Mouse (Mus musculus) right cerebral cortex, adult 2 months (tissue): ENCODE measurements around the gene Plcb4.
"Not testable (repeated sequence)": the region's sequence is repeated elsewhere in the genome, so short reads cannot be mapped to it uniquely, and the experiment has no call there.

ENCODE experiments used
- DNase-seq, 2 experiments: peaks; one replicate each; pipeline ENCODE4 v3.0.0; 2021 to 2022; ENCODE audit warnings: low spot score in 2 of 2

Gene Plcb4

DNA sequence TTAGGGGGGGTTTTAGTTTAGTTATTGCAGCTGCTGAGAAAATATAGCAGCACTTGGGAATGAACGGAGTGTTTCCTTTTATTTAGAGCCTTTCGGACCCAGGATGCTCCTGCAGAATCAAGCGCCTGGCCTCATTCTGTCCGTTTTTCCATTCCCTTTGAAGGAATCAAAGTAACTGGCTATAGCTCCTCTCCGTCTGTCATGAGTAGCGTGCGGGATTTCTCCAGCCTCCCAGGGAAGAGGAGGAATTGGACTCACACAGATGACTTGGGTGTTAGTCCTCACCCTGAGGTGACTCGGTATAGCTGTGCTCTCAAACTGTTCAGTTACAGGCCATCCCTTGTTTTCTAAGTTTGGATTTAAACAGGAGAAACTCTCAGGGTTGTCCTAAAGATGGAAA lies 14.8 kb downstream of the Plcb4 start:
- DNase-seq = no peak

DNA sequence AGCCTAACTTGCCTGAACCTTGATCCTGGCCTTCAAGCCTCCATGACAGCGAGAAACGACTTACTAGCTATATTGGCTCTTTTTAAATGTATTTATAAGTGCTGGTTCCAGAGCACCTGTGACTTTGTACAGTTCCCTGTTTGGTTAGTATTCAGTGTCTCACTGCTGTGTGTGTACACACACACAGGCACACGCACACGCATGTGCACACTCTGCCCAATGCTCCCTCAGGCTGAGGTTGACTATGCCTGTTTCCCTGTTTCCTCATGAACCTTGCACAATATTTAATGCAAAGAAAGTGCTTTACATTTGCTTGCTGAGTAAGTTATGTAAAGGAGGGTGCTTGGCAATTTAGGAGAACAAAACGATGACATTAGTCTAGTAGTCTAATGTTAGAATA lies 16.5 kb downstream of the Plcb4 start:
- no peak for DNase-seq

DNA sequence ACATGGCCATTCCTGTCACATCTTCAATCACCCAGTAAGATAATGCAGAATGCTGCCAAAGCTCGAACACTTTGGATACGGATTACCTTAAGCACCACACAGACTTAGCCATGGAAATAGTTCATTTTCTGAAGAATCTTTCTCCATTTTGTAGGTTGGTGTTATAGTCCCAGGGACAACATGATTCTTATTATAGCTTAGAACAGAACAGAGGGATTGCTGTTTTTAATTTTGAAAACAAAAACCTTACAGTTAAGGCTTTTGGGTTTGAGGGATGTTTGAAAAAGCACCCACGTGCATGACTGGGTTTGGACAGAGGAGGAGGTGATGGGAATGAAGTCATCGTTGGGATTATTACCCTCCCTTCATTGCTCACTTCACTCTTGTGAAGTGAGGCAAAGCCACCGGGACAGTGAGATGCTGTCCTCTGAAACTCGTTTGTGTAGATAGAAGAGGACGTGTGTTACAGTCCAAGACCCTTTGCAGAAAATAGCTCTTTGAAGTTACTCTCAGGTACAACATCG lies 18.2 kb downstream of the Plcb4 start:
- DNase-seq = peak; percentile 14 to 22

GRCm38 (mm10) chr2:135677601-135678000 lies 18.8 kb downstream of the Plcb4 start:
- DNase-seq = no peak

DNA sequence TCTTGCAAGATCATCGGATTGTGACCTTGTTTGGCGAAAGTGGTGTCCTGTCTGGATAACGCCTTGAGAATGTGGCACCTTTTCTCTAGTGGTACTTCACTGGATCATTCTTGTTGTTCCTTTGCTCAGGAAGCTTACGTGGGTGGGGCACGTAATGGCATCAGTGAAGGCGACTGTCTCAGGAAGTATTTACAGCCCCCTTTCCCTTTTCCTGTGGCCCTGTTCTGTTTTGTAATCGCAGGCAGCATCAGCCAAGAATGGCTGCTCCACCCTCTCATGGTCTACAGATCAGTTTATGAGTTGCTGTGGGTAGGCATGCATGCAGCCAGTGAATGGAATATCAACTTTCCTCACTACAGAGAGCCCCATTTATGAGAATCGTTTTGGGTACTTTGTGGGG lies 21.2 kb downstream of the Plcb4 start:
- no peak for DNase-seq

DNA sequence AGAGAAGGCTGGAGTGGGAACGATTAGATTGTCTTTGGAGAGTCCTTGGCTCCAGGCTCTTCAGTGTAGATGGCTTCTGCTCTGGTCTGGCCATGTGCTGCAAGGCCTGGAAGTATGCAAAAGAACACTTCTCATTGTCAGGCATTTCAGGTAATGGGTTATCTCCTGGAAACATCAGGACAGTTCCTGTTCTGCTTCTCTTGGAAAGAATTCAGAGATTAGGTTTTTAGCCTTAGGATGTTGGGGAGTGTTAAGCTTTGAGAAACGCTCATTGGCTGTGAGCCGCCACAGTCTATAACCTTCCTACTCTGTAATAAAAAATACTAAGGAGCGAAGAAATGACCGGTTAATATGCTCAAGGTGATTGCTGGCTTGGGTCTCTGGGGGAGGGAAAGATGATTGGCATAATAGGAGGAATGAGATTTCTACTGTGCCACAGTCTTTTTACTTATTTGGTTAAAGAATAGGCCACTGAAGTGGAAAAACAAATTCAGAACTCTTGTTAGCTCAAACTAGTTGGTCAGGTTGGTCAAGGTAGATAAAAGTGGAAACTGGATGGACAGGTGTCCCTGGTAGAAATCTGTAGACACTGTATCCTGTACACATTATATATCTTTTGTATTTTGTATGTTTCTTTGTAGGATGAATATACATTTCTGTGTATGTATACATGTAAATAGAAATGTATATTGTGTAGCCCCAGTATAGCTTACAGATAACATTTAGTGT lies 21.8 kb downstream of the Plcb4 start:
- no peak for DNase-seq

- DNase-seq = peak in 1 of 2 experiments; percentile 9
These were observed 25.1 kb downstream of the Plcb4 start for GRCm38 (mm10) chr2:135683684-135684440.

- DNase-seq = no peak
These were observed 27.9 kb downstream of the Plcb4 start for GRCm38 (mm10) chr2:135686692-135687091.

DNA sequence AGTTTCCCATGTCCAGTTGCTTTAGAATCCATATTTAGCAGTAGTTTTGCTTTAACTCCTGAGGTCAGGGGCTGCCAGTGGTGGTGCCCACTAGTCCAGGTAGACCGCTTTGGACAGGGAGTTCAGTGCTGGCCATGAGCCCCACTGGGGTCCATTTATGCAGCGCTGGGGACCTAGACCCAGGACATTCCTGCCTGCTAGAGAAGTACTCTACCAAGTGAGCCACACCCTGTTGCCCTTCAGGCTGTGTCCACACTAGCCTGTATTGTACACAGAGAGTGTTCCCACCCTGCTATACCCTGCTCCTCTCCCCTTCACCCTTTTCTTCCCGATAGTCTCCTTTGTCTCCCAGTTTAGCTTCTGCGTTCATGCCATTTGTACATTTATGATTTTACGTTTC lies 28.8 kb downstream of the Plcb4 start:
- no peak for DNase-seq

DNA sequence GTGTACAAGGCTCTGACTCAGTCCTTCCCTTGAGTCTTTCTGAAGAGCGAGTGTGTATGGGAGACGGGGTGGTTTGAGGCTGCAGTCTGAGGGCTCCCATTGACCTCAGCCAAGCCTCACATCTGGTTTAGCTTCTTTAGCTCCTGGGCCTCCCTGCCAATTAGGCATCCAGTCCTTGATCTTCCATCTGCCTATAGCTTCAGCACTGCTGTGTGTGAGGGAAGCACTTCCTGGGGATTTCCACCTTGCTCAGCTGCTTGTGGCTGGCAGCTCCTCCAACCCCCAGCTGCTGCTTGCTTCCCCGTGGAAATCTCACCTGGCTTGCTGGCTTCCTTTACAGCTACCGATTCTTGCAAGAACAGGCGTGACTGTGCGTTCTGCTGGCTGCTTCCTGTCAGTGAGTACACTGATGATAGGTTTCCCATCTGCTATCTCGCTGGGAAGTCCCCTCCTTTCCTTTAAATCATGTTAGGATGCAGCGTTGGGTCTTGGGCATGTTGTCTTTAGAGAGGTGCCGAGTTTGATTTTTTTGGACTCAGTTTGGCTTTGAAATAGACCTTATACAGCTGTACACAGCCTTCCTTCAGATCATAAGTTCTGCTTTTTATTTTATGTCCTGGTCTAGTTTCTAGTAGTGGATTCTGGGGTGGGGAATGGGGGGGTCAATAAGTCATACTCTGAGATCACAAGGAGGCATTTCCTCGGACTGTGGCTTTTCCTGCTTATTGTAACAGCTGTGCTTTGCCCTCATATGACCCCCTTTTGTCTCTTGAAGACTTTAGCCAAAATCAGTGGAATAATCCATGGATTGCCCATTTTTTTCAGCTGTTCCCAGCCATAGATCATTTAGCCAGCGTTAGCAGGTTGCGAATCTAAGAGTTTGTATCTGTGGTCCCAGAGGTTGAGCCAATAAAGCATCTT lies 34.0 kb downstream of the Plcb4 start:
- DNase-seq = no peak

- DNase-seq = no peak
These were observed 42.0 kb downstream of the Plcb4 start for GRCm38 (mm10) chr2:135700686-135701413.

DNA sequence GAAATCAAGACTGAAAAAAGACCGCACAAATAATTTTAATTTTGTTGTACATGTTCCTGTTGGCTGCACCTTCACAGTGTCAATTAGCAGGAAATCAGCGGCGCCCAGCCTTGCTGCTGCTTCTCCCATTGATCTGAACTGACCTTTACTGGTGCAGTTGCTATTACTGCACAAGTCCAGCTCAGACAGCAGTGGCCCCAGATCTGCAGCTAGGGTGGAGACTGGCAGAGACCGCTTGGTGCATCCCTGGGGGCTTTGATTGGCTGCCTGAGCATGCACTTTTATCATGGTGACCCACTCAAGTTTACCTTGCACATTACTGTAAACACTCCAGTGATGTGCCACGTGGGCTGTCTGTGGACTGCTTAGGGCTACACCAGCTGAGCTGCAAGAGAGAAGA lies 45.9 kb downstream of the Plcb4 start:
- DNase-seq = no peak

- no peak for DNase-seq
These were observed 48.5 kb downstream of the Plcb4 start for GRCm38 (mm10) chr2:135707305-135707704.

DNA sequence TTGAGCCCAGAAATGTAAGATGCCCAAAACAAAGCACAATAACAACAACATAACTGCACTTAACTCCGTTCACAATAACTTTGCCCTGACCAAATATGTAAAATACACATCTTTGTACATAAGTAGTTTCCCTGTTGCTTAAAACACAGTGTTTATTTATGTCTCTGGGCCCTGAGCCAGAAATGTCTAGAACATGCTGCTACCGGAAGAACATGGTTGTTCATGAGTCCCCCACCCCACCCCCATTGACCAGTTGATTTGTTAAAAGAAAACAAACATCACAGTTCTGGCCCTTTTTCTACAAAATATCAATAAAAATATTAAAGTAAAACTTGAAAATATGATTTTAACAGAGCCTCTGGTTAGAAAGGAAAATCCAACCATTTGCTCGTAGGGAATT lies 49.6 kb downstream of the Plcb4 start:
- DNase-seq = no peak

GRCm38 (mm10) chr2:135708796-135709195 lies 50.0 kb downstream of the Plcb4 start:
- no peak for DNase-seq

- not testable (repeated sequence) for DNase-seq
These were observed 50.9 kb downstream of the Plcb4 start for GRCm38 (mm10) chr2:135709736-135710135.

GRCm38 (mm10) chr2:135711049-135711924 lies 52.5 kb downstream of the Plcb4 start:
- DNase-seq = no peak

DNA sequence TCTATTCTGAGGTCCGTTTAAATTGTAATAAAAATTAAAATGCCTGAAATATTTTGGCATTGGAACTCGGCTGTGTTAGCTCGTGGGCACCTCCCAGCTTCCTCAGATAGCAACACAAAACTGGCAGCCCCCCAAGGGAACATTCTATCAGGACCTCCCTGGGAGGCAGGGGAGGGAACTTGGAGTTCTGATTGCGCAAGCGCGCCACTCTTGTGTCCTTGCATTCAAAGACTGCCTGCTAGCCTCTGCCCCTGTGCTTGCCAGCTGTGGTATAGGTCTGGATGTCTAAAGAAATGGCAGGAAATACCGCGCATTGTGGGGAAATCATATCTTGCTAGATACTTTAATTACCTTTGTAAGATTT lies 53.1 kb downstream of the Plcb4 start:
- peak; percentile 12 to 40 for DNase-seq

DNA sequence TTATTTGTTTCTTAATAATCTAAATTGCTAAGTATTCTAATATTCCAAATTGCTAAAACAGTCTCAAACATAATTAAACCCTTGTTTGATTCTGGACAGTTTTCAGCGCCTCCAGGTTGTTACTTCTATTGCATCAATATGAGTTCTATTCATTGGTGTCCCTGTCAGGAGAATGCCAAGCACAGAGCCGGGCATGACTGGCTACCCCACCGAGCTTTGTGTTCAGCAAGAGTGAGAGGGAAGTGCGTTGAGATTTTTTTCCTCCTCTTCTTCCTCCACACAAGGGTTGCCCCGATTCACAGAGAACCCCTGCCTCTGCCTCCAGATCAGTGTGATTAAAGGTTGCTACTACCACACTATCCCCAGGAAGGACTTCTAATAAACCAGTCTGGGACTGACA lies 53.5 kb downstream of the Plcb4 start:
- DNase-seq = no peak

GRCm38 (mm10) chr2:135712921-135713320 lies 54.1 kb downstream of the Plcb4 start:
- no peak for DNase-seq
